Mouse (Mus musculus) CH12.LX (cell line): Measurements from ENCODE around the gene Ank3. TPM values are rescaled to one million over a fixed set of nuclear protein-coding genes. Genes with fewer than 3 reads are reported as not detected.

Source experiments
- DNase-seq: peaks from one replicate; pipeline ENCODE4 v3.0.0-alpha.2; 2013; ENCODE audit errors: extremely low read depth
- H3K27ac ChIP-seq: 2 replicates; pipeline ENCODE4 v1.5.1; 2012; ENCODE audit warnings: low read depth, mild to moderate bottlenecking, control low read depth, moderate library complexity; ENCODE audit not compliant: insufficient read depth
- H3K27me3 ChIP-seq: replicated peaks from 2 replicates; pipeline ENCODE3; 2012; ENCODE audit warnings: inconsistent platforms
- H3K36me3 ChIP-seq, 2 experiments: replicated peaks in 1 of 2; 2 replicates each; pipeline versions ENCODE3 to v1.6.1; 2012; ENCODE audit warnings: inconsistent platforms in 1 of 2, low read length in 1 of 2, mild to moderate bottlenecking in 1 of 2, mixed read lengths in 1 of 2, moderate library complexity in 1 of 2; ENCODE audit not compliant: control insufficient read depth in 1 of 2, insufficient read depth in 1 of 2
- H3K4me1 ChIP-seq, 2 experiments: 2 replicates each; pipeline ENCODE4 v1.6.1; 2012; ENCODE audit warnings: inconsistent platforms in 1 of 2, moderate library complexity in 1 of 2; ENCODE audit not compliant: insufficient read depth in 2 of 2, control insufficient read depth in 1 of 2
- H3K4me2 ChIP-seq: 2 replicates; pipeline ENCODE4 v1.6.1; 2012; ENCODE audit warnings: low read depth, mild to moderate bottlenecking, control low read depth; ENCODE audit not compliant: poor library complexity, insufficient read depth, severe bottlenecking
- H3K4me3 ChIP-seq, 3 experiments: fragments of 150-350 bp in 1 of 3; sonication (generic) in 1 of 3; replicated peaks in 1 of 3; 2 replicates each; pipeline versions ENCODE3 to v1.5.1; 2011 to 2012; ENCODE audit warnings: low read depth in 2 of 3, low read length in 2 of 3, mild to moderate bottlenecking in 2 of 3, moderate library complexity in 2 of 3, control low read depth in 1 of 3, improper control_type of control experiment in 1 of 3, inconsistent platforms in 1 of 3, mixed read lengths in 1 of 3; ENCODE audit not compliant: poor library complexity in 1 of 3
- H3K79me2 ChIP-seq: replicated peaks from 2 replicates; pipeline ENCODE4 v1.6.1; 2012; ENCODE audit warnings: mild to moderate bottlenecking, moderate library complexity; ENCODE audit not compliant: control insufficient read depth, poor library complexity, insufficient read depth, severe bottlenecking; ENCODE audit errors: extremely low read depth
- H3K9ac ChIP-seq: 2 replicates; pipeline ENCODE4 v1.6.1; 2012; ENCODE audit warnings: low read depth, mild to moderate bottlenecking, control low read depth, moderate library complexity; ENCODE audit not compliant: insufficient read depth
- H3K9me3 ChIP-seq: replicated peaks from 2 replicates; pipeline ENCODE3; 2012; ENCODE audit warnings: low read length, inconsistent platforms, mixed read lengths
- BHLHE40 ChIP-seq: IDR thresholded peaks from 2 replicates; pipeline ENCODE4 v1.6.1; 2011; ENCODE audit warnings: mild to moderate bottlenecking, low read depth, low read length, improper control_type of control experiment
- ELF1 ChIP-seq: IDR thresholded peaks from 2 replicates; pipeline ENCODE4 v1.6.1; 2014; ENCODE audit warnings: low read depth, mild to moderate bottlenecking, inconsistent platforms, low read length, improper control_type of control experiment
- EP300 ChIP-seq: IDR thresholded peaks from 2 replicates; pipeline ENCODE4 v1.6.1; 2011; ENCODE audit warnings: low read length, improper control_type of control experiment
- HCFC1 ChIP-seq: IDR thresholded peaks from 2 replicates; pipeline ENCODE4 v1.6.1; 2012; ENCODE audit warnings: low read depth, mild to moderate bottlenecking, inconsistent platforms, low read length, improper control_type of control experiment
- IRF4 ChIP-seq: IDR thresholded peaks from 2 replicates; pipeline ENCODE4 v1.6.1; 2014; ENCODE audit warnings: low read depth, mild to moderate bottlenecking, inconsistent platforms, low read length, improper control_type of control experiment
- JUND ChIP-seq: conservative IDR thresholded peaks from 2 replicates; pipeline ENCODE4 v1.6.1; 2011; ENCODE audit warnings: low read depth, low read length, improper control_type of control experiment
- MAFK ChIP-seq: IDR thresholded peaks from 2 replicates; pipeline ENCODE4 v1.6.1; 2011; ENCODE audit warnings: low read length, improper control_type of control experiment; ENCODE audit not compliant: insufficient replicate concordance
- MEF2A ChIP-seq: IDR thresholded peaks from 2 replicates; pipeline ENCODE4 v1.6.1; 2014; ENCODE audit warnings: low read depth, mild to moderate bottlenecking, inconsistent platforms, low read length, improper control_type of control experiment, borderline replicate concordance
- MXI1 ChIP-seq: IDR thresholded peaks from 2 replicates; pipeline ENCODE4 v1.6.1; 2011; ENCODE audit warnings: mild to moderate bottlenecking, low read depth, low read length, improper control_type of control experiment
- MYC ChIP-seq: IDR thresholded peaks from 2 replicates; pipeline ENCODE4 v1.6.1; 2011; ENCODE audit warnings: low read depth, mild to moderate bottlenecking, improper control_type of control experiment, low read length
- NELFE ChIP-seq: IDR thresholded peaks from 2 replicates; pipeline ENCODE4 v1.6.1; 2011; ENCODE audit warnings: low read depth, low read length, improper control_type of control experiment
- PAX5 ChIP-seq: IDR thresholded peaks from 2 replicates; pipeline ENCODE4 v1.6.1; 2012; ENCODE audit warnings: low read length, inconsistent platforms, mixed read lengths
- RCOR1 ChIP-seq: conservative IDR thresholded peaks from 2 replicates; pipeline ENCODE4 v1.6.1; 2012; ENCODE audit warnings: low read depth, mild to moderate bottlenecking, inconsistent platforms, low read length, improper control_type of control experiment
- ZC3H11A ChIP-seq: IDR thresholded peaks from 2 replicates; pipeline ENCODE4 v1.6.1; 2012; ENCODE audit warnings: low read depth, mild to moderate bottlenecking, inconsistent platforms, low read length, improper control_type of control experiment
- ZKSCAN1 ChIP-seq: IDR thresholded peaks from 2 replicates; pipeline ENCODE4 v1.6.1; 2012; ENCODE audit warnings: low read depth, inconsistent platforms, low read length, improper control_type of control experiment, borderline replicate concordance
- ZMIZ1 ChIP-seq: IDR thresholded peaks from 2 replicates; pipeline ENCODE4 v1.6.1; 2012; ENCODE audit warnings: low read depth, mild to moderate bottlenecking, inconsistent platforms, low read length, improper control_type of control experiment
- ZNF384 ChIP-seq: IDR thresholded peaks from 2 replicates; pipeline ENCODE4 v1.6.1; 2012; ENCODE audit warnings: low read depth, low read length, improper control_type of control experiment, inconsistent platforms
- dilution Hi-C: fragments of 300-500 bp; cut with MboI; formaldehyde crosslinking; loops from 2 replicates; pipeline ENCODE4 v1.14.3; 2020; ENCODE audit warnings: low sequenced_read_pairs; ENCODE audit not compliant: extremely low pct_unique_long_range_greater_than_20kb, extremely low pct_ligation_motif_present
- in situ Hi-C: fragments of 300-500 bp; cut with MboI; formaldehyde crosslinking; loops from 3 replicates; pipeline ENCODE4 v1.14.3; 2019; ENCODE audit warnings: low sequenced_read_pairs, low pct_ligation_motif_present, low pct_unique_long_range_greater_than_20kb, mixed read lengths
- polyA plus RNA-seq: library from polyadenylated mRNA; unstranded; fragments of >175 nt; gene quantifications from 2 replicates; pipeline ENCODE4 v1.2.1, GENCODE M21; 2012; ENCODE audit warnings: low read depth; ENCODE audit not compliant: insufficient read length
- total RNA-seq, 2 experiments: library from RNA; depleted of rRNA; stranded (reverse); fragments of 300-350 nt in 1 of 2; fragments of >200 nt in 1 of 2; gene quantifications; 2 replicates each; pipeline ENCODE4 v1.2.3; 2012 to 2014

Gene Ank3
- total and polyA plus RNA-seq, 3 experiments, result 4.7 to 8.3 (median 6.2) TPM

DNA sequence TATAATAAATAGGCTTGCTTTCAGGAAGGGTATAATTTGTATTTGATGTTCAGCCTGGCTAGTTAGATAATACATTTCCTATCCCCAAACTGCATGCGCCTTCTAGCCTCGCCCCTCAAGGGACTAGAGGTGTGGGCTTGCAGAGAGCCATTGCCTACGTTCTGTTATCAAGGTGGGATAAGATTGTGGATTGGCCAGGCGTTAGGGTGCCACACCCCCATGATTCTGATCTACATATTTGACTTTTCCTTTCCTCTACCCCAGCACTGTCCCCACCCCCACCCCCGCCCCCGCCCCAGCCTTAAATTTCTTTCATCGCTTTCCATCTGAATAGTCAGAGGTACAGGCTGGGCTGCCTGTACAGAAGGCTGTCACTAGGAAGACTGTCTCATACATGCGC lies 11.8 kb upstream of the Ank3 start:
- dilution Hi-C loops, result no loop called here
- Histone ChIP-seq H3K4me3 (no peak overlapping the region), H3K4me1 (no peaks in the 10 kb centered on the region), H3K36me3 (no peaks in the 10 kb centered on the region), H3K27me3 (peaks cover 6% of the 10 kb centered on the region), H3K9me3 (no peaks in the 10 kb centered on the region), H3K79me2 (no peaks in the 10 kb centered on the region), H3K9ac (no peak overlapping the region), H3K4me2 (no peak overlapping the region), H3K27ac (no peak overlapping the region)
- no peak for TF ChIP-seq EP300
- TF ChIP-seq MYC, result no peak
- TF ChIP-seq MAFK, result no peak
- no peak for DNase-seq
- in situ Hi-C loops, result no loop called here

DNA sequence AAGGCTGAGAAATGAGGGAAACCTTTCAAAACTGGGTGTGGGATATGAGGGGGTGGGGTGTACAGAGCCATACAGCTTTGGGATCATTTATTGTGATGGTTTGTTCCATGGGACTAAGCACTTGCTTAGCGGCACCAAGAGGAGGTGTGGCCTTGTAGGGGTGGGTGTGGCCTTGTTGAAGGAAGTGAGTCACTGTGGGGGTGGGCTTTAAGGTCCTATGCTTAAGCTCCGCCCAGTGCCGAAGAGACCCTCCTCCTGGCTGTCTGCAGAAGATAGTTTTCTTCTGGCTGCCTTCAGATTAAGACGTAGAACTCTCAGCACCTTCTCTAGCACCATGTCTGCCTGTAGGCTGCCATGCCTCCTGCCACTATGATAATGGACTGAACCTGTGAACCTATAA lies 9.1 kb upstream of the Ank3 start:
- Histone ChIP-seq H3K27me3 (peaks cover 6% of the 10 kb centered on the region), H3K79me2 (no peaks in the 10 kb centered on the region), H3K27ac (no peak overlapping the region), H3K4me2 (no peak overlapping the region), H3K4me3 (no peak overlapping the region), H3K4me1 (no peaks in the 10 kb centered on the region), H3K9ac (no peak overlapping the region), H3K9me3 (no peaks in the 10 kb centered on the region), H3K36me3 (no peaks in the 10 kb centered on the region)
- dilution Hi-C loops (no loop called here), in situ Hi-C loops (no loop called here)
- TF ChIP-seq JUND (no peak), PAX5 (no peak), IRF4 (no peak), ZC3H11A (no peak), HCFC1 (no peak)
- DNase-seq, result no peak

DNA sequence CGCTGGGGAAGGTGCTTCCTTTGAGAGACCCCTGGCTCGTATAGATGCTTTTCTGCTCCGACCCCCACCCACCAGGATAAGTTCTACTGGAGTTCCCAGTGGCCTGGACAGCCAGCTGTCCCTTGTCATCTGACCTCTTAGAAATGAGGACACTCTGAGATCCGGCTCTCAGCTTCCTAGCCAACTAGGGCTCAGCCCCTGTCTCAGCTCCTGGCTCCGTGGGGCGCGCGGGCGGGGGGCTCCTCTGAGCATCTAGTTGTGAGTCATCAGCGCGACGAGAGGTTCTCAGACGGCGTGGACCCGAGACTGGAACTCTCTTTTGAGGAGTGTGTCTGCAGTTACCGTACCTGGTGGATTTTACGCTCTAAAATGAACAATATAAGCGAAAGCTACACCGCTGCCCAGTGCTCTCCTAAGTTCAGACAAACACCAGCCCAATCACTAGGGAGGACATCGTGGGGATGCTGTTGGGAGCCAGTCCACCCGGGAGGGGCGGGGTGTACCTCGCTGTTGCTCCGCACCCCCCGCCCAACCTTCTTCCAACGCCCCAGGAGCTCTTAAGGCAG lies 293 bp upstream of the Ank3 start:
- no peak overlapping the region for H3K9ac ChIP-seq
- no peaks in the 10 kb centered on the region for H3K4me1 ChIP-seq
- no peaks in the 10 kb centered on the region for H3K9me3 ChIP-seq
- no peaks in the 10 kb centered on the region for H3K79me2 ChIP-seq
- H3K4me2 ChIP-seq, result no peak overlapping the region
- TF ChIP-seq NELFE (no peak), RCOR1 (no peak), ZNF384 (no peak), ZMIZ1 (no peak), MXI1 (no peak), BHLHE40 (no peak), ELF1 (no peak), MEF2A (no peak), ZKSCAN1 (no peak), MYC (no peak)
- DNase-seq, result no peak
- no peak overlapping the region for H3K27ac ChIP-seq
- H3K4me3 ChIP-seq, result no peak overlapping the region
- dilution Hi-C loops, result no loop called here
- H3K36me3 ChIP-seq, result no peaks in the 10 kb centered on the region
- in situ Hi-C loops, result no loop called here
- H3K27me3 ChIP-seq, result peaks cover 5% of the 10 kb centered on the region
